Mouse (Mus musculus) CH12.LX (cell line): ENCODE measurements at regions not wholly inside any gene's neighbourhood (a gene's known extent, or its start where the extent isn't known, plus 50 kb on each side); places are given as distances from the start of the nearest gene placed in this dataset.

Source experiments
- MXI1 ChIP-seq: IDR thresholded peaks from 2 replicates; pipeline ENCODE4 v1.6.1; 2011; ENCODE audit warnings: mild to moderate bottlenecking, low read depth, low read length, improper control_type of control experiment
- POLR2A ChIP-seq: IDR thresholded peaks from 2 replicates; pipeline ENCODE4 v1.6.1; 2011; ENCODE audit warnings: low read depth, mild to moderate bottlenecking, improper control_type of control experiment, low read length

DNA sequence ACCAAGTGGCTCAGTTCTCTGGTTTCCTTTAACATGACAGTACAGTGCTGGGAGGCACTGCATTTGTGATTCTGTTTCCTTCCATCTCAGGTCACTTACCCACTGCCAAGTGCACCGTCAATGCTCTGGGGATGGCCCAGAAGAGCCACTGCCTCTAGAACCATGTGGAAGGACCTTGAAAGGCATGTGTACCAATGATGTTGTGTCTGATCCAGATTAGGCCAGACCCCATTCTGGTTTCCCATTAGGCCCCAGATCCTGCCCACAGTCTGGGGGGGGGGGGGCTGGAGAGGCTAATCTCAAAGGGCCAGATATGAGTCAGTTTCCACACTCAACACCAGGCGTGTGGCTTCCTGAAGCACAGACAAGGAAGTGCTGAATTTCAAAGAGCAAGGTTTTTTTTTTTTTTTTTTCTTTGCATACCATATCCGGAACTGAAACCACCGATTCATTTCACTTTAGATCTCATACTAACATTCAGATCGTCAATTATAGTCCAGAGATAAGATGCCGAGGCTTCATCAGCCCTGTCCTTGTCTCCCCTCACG, 162.6 kb upstream of the Bcl6 start:
- TF ChIP-seq POLR2A (no peak), MXI1 (no peak)
